Mouse (Mus musculus) right cerebral cortex, adult 2 months (tissue): ENCODE measurements around the gene 2010111I01Rik.
A peak's percentile ranks its signal among the peaks of the same experiment; 100 is the strongest.
"Not testable (repeated sequence)": the region's sequence is repeated elsewhere in the genome, so short reads cannot be mapped to it uniquely, and the experiment has no call there.

Experiments
- DNase-seq, 2 experiments: peaks; one replicate each; pipeline ENCODE4 v3.0.0; 2021 to 2022; ENCODE audit warnings: low spot score in 2 of 2

Gene 2010111I01Rik

DNA sequence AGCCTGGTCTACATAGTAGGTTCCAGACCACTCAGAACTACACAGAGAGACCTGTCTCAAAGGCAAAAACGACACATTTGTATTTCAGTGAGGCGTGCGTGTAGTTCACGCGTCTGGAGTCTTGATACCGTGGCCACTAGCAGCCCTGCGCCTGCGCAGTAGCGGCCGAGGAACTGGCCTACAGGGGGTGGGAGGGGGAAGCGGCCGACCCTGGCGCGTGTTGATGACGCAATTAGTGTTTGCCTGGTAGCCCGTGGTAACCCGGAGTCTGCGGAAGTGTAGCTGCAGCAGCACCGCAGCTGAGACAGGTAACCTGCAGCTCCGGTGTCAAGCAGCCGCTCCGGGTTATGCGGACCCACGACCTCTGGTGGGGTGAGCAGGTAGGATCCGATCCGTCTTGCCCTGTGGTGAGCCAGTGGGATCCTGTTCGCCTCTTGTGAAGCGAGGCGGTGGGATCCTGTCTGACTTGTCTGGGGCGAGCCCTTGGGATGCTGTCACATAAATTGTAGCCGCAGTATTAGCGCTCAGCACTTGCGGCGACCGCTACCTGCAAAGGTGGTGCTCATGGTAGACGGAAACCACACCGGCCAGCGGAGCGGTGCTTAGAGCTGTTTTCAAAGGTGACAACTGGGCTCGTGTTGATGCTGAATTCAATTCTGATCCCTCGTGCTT, at the start of gene 2010111I01Rik:
2010111I01Rik (plus strand) TSS at position 254 of the 672 bp plus-strand sequence.
- peak; percentile 97 to 98 for DNase-seq

DNA sequence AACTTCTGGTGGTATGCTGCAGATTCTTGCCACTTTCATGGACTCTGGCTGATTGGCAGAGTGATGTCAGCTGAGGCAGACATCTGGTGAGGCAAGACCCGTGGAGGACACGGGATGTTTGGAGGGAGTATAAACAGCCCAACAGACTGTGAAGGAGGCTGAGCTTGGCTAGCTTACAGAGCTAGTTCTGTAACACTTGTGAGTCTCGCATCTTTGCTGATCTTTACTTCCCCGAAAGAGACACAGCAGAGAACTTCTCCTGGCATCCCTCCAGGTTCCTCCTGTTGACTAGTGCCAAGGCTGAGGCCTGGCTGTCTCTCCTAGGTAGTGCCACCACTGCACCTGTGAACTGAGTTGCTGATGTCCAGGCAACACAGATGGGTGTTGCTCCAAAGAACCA, 48.0 kb upstream of the 2010111I01Rik start:
- DNase-seq = no peak

GRCm38 (mm10) chr13:62917416-62918110, 47.1 kb upstream of the 2010111I01Rik start:
- no peak for DNase-seq

DNA sequence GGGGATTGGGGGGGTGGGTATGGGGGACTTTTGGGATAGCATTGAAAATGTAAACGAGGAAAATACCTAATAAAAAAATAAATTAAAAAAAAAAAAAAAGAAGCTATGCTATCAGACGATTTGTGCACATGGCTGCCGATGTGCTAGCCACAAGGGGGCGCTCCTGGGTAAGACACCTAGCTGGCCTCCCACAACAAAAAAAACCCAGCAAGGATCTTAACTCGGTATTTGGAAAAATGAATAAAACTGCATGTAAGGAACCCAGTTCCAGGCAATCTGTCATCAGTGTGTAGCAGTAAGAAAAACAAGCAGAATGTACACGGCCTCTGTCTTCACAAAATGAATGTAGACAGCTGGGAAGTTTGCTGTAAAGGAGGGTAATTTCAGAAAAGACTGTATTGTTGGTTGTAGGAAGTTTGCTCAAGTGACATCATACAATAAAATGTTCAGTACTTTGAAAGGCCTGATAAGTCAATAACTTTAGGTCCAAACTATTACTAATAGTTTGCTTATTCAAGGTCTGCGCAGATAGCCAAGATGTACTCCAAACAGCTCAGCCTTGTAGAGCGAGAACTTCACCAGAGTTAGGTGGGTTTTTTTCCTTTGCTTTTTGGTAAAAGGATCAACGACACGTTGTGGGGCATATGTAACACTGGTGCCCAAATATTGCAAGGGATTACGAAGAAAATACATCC, 44.9 kb upstream of the 2010111I01Rik start:
- DNase-seq = peak; percentile 83 to 84

GRCm38 (mm10) chr13:62922645-62923044, 42.0 kb upstream of the 2010111I01Rik start:
- no peak for DNase-seq

DNA sequence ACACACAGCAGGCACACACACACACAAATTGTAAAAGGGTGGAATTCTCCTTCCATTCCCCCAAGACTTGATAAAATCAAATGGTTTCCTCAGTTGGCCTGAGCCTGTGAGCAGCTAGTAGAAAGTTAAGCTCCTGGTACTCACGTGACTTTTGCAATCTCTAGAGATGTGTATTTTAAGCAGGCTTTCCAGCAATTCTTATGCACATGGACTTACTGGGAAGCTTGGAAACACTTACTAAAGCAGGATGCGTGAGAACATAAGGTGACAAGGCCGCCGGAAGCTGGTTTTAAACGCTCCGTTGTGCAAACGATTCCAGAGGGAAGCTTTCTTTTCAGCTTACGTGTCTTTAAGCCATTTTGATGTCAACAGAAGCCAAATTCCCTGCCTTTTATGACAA, 41.5 kb upstream of the 2010111I01Rik start:
- DNase-seq = no peak

DNA sequence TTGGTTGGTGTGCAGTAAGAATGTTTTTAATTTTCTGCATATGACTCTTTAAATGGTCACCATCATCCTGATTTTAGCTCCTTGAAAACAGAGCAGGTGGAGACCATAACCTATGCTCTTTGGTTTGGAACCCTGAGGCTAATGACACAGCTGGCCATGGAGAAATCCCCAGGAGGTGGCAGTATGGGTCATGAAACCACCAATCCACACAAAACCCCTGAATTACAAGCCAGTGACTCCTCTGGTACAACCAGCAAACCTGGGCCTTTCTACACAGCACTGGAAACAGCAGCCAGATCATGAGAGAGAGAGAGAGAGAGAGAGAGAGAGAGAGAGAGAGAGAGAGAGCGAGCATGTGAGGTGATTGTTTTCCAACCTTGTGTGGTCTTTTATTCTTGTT, 38.2 kb upstream of the 2010111I01Rik start:
- peak in 1 of 2 experiments; percentile 56 for DNase-seq

DNA sequence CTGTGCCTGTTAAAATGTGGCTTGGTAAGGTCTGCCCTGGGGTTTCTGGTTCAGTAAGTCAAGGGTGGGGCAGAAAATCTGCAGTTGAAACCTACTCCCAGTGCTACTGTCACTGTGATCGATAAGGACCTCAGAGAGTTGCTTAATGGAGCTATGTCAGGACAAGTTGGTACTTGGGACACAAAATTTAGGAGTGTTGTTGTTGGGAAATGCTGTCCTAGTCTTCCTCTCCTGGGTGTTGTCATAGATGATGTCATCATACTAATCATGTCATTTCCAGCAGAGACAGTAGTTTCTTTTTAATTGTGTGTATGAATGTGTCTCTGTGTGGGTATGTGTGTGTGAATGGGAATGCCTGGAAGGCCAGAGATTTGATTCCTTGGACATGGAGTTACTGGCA, 37.2 kb upstream of the 2010111I01Rik start:
- no peak for DNase-seq

- not testable (repeated sequence) for DNase-seq
Observed at GRCm38 (mm10) chr13:62929144-62929543, 35.5 kb upstream of the 2010111I01Rik start.

GRCm38 (mm10) chr13:62929766-62930389, 34.8 kb upstream of the 2010111I01Rik start:
- no peak for DNase-seq

DNA sequence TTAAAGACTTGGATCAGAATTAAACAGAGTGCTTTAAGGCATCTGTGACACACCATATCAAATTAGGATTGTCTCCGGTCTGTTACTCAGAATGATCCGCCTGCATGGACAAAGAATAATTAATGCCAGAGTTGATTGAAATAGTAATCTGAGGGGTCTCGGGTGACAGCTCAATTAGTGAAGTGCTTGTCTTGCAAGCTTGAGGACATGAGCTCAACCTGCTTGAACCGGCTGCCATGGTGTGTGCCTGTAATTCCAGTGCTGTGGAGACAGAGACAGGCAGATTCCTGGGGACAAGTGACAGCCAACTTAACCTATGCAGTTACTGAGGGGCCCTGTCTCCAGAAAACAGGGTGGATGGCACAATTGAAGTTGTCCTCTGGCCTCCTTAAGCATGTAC, 32.2 kb upstream of the 2010111I01Rik start:
- no peak for DNase-seq

- DNase-seq = no peak
Observed at GRCm38 (mm10) chr13:62939371-62939770, 25.3 kb upstream of the 2010111I01Rik start.

DNA sequence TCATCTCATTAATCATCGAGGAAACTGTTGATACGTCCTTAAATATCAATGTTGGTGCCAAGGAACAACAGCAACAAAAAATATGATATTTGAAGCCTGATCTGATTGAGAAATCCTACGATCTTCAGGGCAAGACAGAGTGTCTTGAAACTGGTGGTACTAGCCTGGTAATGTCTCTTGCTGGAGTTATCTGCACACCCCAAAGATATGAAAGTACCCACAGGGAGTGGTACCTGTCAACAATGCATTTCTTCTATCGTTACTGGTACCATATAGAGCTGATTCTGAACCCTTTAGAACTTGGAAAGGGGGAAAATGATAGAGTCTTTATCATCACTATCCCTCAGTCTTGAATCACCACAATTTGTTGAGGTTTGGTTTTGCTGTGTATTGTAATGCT, 24.9 kb upstream of the 2010111I01Rik start:
- DNase-seq = no peak

GRCm38 (mm10) chr13:62940721-62941120, 24.0 kb upstream of the 2010111I01Rik start:
- peak; percentile 43 to 51 for DNase-seq

GRCm38 (mm10) chr13:62941341-62942005, 23.2 kb upstream of the 2010111I01Rik start:
- no peak for DNase-seq

DNA sequence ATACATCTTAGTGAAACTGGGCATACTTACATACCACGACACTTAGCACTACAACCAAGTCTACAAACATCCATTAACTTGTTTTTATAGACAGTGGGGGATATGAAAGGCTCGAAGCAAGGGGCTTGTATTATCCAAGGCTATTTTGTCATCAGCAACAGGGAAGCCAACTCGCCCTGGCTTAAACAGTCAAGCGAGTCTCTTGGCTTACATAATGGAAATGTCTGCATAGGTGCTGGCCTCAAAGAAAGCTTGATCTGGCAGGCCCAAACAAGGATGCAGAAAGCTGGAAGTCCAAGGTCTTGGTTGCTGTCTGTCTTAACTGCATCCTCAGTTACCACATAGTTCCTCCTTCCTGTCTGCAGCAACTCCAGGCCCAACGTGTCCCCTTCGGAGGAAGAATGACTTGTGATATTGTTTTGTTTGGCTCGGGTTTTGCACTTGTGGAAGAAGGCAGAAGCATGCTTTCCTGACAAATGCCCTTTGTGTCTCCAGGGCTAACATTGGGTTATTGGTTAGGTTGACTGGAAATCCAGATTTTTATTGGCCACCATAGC, 21.3 kb upstream of the 2010111I01Rik start:
- no peak for DNase-seq

- DNase-seq = no peak
Observed at GRCm38 (mm10) chr13:62944109-62944508, 20.6 kb upstream of the 2010111I01Rik start.

DNA sequence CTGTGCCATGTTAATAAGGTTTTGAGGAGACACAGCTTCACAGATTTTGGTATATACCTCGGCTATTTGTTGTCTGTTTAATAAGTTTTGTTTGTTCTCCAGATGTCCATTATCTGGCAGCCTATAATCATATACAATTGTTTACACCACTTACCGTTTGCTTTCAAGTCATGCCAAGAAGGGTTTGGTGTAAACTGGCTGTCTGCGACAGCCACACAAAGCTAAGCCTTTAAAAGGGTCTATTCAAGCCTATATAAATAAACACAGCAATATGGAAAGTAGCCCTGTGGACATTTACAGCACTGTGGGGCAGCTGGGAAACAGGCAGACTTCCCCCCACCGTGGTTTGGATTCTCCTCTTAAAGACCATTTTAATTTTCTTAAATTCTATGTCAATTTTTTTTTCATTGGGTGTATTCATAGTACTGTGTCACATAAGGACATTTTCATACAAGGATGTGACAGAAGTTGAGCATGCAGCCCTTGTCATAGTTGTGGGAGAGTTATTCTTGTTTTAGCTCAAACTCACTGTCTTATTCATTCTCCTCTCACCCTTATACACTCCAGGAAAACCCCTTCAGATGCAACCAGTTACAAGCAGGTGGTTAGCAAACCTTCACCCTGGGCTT, 15.0 kb upstream of the 2010111I01Rik start:
- no peak for DNase-seq

DNA sequence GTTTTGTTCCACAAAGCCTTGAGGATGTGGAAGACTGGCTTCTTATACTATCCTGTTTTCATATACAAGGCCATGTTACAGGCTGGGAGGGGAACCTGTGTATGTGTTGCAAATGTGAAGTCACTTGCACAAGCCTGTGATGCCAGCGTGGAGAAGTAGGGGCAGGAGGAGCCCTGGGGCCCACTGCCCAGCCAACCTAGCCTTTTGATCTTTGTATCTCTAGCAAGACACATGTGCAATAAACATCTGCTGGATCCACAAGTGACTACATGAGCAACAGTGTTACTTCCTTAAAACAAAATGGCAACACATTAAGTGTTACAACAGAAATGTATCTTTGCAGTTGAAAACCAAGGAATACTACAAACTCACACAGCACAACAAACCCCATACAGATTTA, 13.1 kb upstream of the 2010111I01Rik start:
- no peak for DNase-seq

- no peak for DNase-seq
Observed at GRCm38 (mm10) chr13:62952047-62952446, 12.6 kb upstream of the 2010111I01Rik start.

DNA sequence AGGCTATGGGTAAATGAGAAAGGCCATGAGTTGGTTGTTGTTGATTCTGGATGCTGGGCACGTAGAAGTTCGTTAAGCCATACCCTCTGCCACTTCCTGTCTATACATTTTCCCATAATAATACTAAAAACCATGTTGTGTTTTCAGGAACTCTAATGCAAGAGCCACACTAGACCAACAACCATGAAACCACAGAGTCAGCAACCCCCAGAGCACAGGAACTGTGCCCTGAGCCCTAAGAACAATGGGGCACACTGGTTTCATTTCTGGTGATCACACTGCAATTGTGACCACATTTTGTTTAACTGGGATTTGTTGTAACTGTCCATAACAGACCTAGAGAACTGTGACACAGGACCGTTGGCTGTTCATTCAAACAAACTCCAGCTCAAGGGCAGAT, 12.1 kb upstream of the 2010111I01Rik start:
- no peak for DNase-seq
